Mouse (Mus musculus) kidney, embryonic 14.5 days (tissue): ENCODE results near the gene Tmbim6. TPM values are rescaled to one million over a fixed set of nuclear protein-coding genes. Genes with fewer than 3 reads are reported as not detected.
A peak's percentile ranks its signal among the peaks of the same experiment; 100 is the strongest.

Source experiments
- ATAC-seq: fragments of 200-750 bp; cut with Nextera tagmentation; 2 replicates; pipeline ENCODE4 v1.8.0; 2017; ENCODE audit warnings: moderate number of reproducible peaks, mild to moderate bottlenecking, moderate TSS enrichment, moderate library complexity; ENCODE audit not compliant: low FRiP score, low TSS enrichment
- H3K27ac ChIP-seq: fragments of 300-500 bp; sonication (generic); 2 replicates; pipeline ENCODE4 v1.5.1; 2014; ENCODE audit warnings: low read depth, mild to moderate bottlenecking, low read length, moderate library complexity, mixed read lengths
- H3K27me3 ChIP-seq: fragments of 300-500 bp; sonication (generic); 2 replicates; pipeline ENCODE4 v1.6.1; 2014; ENCODE audit warnings: mild to moderate bottlenecking, low read length; ENCODE audit not compliant: control insufficient read depth, insufficient read depth
- H3K36me3 ChIP-seq: fragments of 300-500 bp; sonication (generic); 2 replicates; pipeline ENCODE4 v1.6.1; 2014; ENCODE audit warnings: low read length, mixed read lengths; ENCODE audit not compliant: control insufficient read depth, insufficient read depth
- H3K4me1 ChIP-seq: fragments of 300-500 bp; sonication (generic); 2 replicates; pipeline ENCODE4 v1.6.1; 2014; ENCODE audit warnings: low read length, mixed read lengths; ENCODE audit not compliant: control insufficient read depth, insufficient read depth
- H3K4me2 ChIP-seq: fragments of 300-500 bp; sonication (generic); replicated peaks from 2 replicates; pipeline ENCODE4 v1.6.1; 2014; ENCODE audit warnings: low read depth, mild to moderate bottlenecking, low read length
- H3K4me3 ChIP-seq: fragments of 300-500 bp; sonication (generic); 2 replicates; pipeline ENCODE4 v1.5.1; 2014; ENCODE audit warnings: mild to moderate bottlenecking, low read length
- H3K9ac ChIP-seq: fragments of 300-500 bp; sonication (generic); 2 replicates; pipeline ENCODE4 v1.6.1; 2014; ENCODE audit warnings: low read depth, mild to moderate bottlenecking, low read length, moderate library complexity
- H3K9me3 ChIP-seq: fragments of 300-500 bp; sonication (generic); 2 replicates; pipeline ENCODE4 v1.6.1; 2016; ENCODE audit warnings: low read length; ENCODE audit not compliant: control insufficient read depth
- WGBS: fragments of 180-500 bp; shearing (Covaris S2); extraction: QIAGEN DNeasy Blood & Tissue Kit; methylation state at CpG from one replicate; pipeline ENCODE4 v1.1.7; 2014; 5-methylcytosine and 5-hydroxymethylcytosine counted together
- polyA plus RNA-seq: library from polyadenylated mRNA; unstranded; fragments of >200 nt; fragmentation: Nextera tagmentation; extraction: Ambion mirVana; gene quantifications from 2 replicates; pipeline ENCODE4 v1.2.1, GENCODE M21; 2014

The Tmbim6 gene
- polyA plus RNA-seq, result 321 and 409 TPM in 2 replicates

- Histone ChIP-seq H3K36me3 (no peaks in the 10 kb centered on the region), H3K27me3 (no peaks in the 10 kb centered on the region), H3K4me1 (peaks cover 32% of the 10 kb centered on the region), H3K4me3 (peak within 1 kb of the TSS; percentile 90), H3K27ac (peak within 1 kb of the TSS; percentile 92), H3K9me3 (no peaks in the 10 kb centered on the region), H3K4me2 (peak within 1 kb of the TSS; percentile 96), H3K9ac (peak within 1 kb of the TSS; percentile 86)
- peak; percentile 99 for ATAC-seq
- WGBS, result under 1% methylated on average over 49 of the region's 51 CpGs
Measured at GRCm38 (mm10) chr15:99392486-99393385, at the start of gene Tmbim6. Tmbim6 (plus strand) TSS chr15:99392882.

DNA sequence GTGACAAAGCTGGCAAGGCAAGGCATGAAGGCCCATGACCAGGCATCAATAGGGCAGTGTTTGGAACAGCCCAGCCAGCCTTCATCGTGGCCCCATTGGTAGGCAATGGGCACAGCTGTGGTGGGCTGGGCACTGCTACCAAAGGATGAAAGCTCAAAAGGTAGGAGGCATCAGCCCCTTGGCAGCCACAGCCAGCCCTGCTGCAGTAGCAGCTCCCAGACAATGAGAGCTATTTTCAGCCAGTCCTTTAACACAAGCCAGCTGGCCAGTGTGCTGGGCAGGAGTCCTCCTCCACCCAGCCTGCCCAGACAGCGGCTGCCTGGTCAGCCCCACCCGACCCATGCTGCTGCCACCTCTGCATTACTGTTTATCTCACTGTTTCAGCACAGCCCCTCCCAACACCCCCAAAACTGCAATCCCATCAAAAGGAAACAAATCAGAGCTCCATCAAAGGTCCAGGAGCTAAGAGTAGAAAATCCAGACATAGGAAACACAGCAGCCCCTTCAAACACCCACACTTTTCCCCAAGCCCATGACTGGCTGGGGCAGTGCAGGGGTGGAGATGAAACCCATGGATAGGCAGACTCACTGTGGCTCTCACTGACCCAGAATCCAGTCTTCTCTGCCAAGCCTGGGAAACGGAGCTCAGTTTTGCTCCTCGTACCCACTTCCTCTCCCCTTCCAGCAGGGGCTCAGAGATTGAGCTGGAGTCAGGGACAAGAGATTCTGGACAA, 49.1 kb upstream of the Tmbim6 start:
- H3K4me2 ChIP-seq, result no peak overlapping the region
- no peaks in the 10 kb centered on the region for H3K9me3 ChIP-seq
- no peak overlapping the region for H3K9ac ChIP-seq
- H3K4me3 ChIP-seq, result no peak overlapping the region
- H3K27me3 ChIP-seq, result no peaks in the 10 kb centered on the region
- ATAC-seq, result peak; percentile 77; the same call in 1 of the 2 replicates
- peak overlapping the region; percentile 48; the same call in 1 of the 2 replicates for H3K27ac ChIP-seq
- H3K4me1 ChIP-seq, result peaks cover 57% of the 10 kb centered on the region
- no peaks in the 10 kb centered on the region for H3K36me3 ChIP-seq
- WGBS, result 35% methylated on average over 5 of the region's 5 CpGs

DNA sequence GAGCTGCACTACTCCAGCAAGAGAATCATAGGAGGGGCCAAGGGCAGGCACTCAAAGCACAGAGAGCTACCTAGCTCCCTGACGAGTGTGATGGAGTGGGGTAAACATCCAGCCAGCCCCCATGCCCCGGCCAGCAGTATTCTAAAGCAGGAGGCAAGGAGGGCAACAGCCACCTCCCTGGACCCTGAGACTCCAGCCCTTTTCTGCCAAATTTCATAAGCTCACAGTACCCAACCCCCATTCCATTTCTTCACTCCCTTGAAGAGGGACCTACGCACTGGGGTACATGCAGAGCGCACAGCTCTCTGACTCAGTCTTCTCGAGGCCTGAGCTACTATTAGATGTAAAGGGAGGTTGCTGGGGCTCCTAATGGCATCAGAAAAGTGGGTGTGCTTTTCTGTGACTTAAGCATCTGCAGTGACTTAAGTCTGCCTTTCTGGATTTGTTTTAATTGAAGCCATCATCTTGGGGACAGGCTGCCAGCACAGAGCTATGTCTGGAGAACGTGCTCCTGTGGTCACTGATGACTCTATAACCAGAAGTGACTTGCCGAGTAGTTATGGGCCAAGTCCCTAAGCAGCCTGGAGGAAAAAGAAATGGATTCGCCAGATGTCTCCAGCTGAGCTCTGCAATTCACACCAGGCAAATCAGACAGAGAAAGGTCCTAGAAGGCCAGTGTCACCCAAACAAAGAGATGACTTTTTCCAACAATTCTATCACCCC, 48.4 kb upstream of the Tmbim6 start:
- H3K9ac ChIP-seq, result no peak overlapping the region

DNA sequence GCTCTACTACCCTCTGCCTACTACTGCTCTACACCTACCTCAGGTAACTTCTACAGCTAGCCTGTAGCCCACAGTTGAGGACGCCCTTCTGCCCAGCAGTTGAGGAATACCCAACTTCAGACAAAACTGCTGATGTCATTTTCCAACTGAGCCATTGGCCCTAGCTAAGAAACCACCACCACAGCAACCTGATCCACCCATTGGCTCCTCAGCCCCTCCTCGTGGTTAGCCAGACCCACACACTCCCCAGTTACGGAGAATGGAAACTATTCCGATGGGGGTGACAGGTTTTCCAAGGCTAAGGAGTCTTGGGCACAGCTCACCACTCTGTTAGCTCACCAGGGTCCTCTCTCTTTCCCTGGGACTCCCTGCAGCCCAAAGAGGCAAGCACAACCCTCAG, 47.7 kb upstream of the Tmbim6 start:
- H3K27ac ChIP-seq, result no peak overlapping the region
- 55% methylated on average over 4 of the region's 4 CpGs for WGBS

More for the DNA sequence above, 48.4 kb upstream of the Tmbim6 start:
- ATAC-seq, result no peak
- H3K27me3 ChIP-seq, result no peaks in the 10 kb centered on the region
- no peaks in the 10 kb centered on the region for H3K9me3 ChIP-seq
- H3K27ac ChIP-seq, result 0 out of 2 replicates have a peak overlapping the region, but pooled peaks have one; percentile 48
- no peaks in the 10 kb centered on the region for H3K36me3 ChIP-seq
- no peak overlapping the region for H3K4me2 ChIP-seq
- peaks cover 54% of the 10 kb centered on the region for H3K4me1 ChIP-seq
- 62% methylated on average over 8 of the region's 8 CpGs for WGBS
- no peak overlapping the region for H3K4me3 ChIP-seq

DNA sequence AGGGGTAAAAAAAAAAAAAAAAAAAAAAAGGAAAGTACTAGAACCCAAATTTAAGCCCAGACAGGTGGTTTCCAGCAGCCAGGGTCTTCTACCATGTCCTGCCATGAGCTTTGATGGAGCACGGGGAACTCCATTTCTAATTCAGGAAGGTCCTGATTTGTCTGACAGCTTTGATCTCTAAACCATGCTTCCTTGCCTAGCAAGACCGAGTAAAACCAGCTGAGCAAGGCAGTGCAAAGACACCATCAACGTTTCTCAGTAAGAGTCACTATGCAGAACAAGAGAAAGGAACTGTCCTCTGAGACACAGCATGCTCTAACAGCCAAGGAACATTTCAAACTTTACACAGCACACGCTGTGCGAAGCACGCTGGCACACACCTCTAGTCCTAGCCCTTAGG, 41.1 kb upstream of the Tmbim6 start:
- no peaks in the 10 kb centered on the region for H3K36me3 ChIP-seq
- ATAC-seq, result no peak
- H3K9ac ChIP-seq, result no peak overlapping the region
- H3K4me2 ChIP-seq, result no peak overlapping the region
- no peaks in the 10 kb centered on the region for H3K9me3 ChIP-seq
- peaks cover 9% of the 10 kb centered on the region; the same call in 1 of the 2 replicates for H3K4me1 ChIP-seq
- no peak overlapping the region for H3K27ac ChIP-seq
- H3K27me3 ChIP-seq, result no peaks in the 10 kb centered on the region
- WGBS, result 62% methylated on average over 6 of the region's 6 CpGs
- H3K4me3 ChIP-seq, result no peak overlapping the region

More for the DNA sequence above, 47.7 kb upstream of the Tmbim6 start:
- Histone ChIP-seq H3K36me3 (no peaks in the 10 kb centered on the region), H3K4me2 (no peak overlapping the region), H3K4me3 (no peak overlapping the region), H3K4me1 (peaks cover 49% of the 10 kb centered on the region), H3K9me3 (no peaks in the 10 kb centered on the region), H3K9ac (no peak overlapping the region), H3K27me3 (no peaks in the 10 kb centered on the region)
- ATAC-seq, result no peak

- H3K27me3 ChIP-seq, result no peaks in the 10 kb centered on the region
- no peak overlapping the region for H3K4me2 ChIP-seq
- H3K36me3 ChIP-seq, result no peaks in the 10 kb centered on the region
- H3K9ac ChIP-seq, result no peak overlapping the region
- H3K4me3 ChIP-seq, result no peak overlapping the region
- no peak overlapping the region for H3K27ac ChIP-seq
- H3K4me1 ChIP-seq, result peaks cover 12% of the 10 kb centered on the region; the same call in 1 of the 2 replicates
- 68% methylated on average over 5 of the region's 5 CpGs for WGBS
- ATAC-seq, result no peak
- no peaks in the 10 kb centered on the region for H3K9me3 ChIP-seq
Measured at GRCm38 (mm10) chr15:99352306-99352705, 40.4 kb upstream of the Tmbim6 start.

DNA sequence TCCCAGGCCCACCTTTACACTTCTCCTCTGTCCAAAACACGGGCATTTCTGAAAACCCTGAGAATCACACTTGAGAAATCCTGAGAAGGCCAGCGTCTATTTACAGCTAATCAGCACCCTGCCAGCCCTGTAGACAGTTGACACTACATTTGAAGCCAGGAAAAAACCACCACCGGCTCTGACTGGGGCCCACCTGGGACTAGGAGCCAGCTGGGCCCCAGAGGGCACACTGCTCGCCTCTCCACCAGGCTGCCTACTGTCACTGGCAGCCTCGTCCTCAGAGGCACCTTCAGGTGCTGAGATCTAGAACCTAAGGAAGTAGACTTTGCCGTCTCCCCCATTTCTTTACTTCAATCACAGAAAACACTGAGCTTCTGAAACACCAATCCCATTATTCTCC, 37.0 kb upstream of the Tmbim6 start:
- ATAC-seq, result no peak
- no peaks in the 10 kb centered on the region for H3K27me3 ChIP-seq
- 71% methylated on average over 6 of the region's 6 CpGs for WGBS
- H3K4me2 ChIP-seq, result no peak overlapping the region
- H3K9ac ChIP-seq, result no peak overlapping the region
- H3K9me3 ChIP-seq, result no peaks in the 10 kb centered on the region
- no peak overlapping the region for H3K27ac ChIP-seq
- 0 out of 2 replicates have a peak, but pooled peaks cover 8% of the 10 kb centered on the region for H3K4me1 ChIP-seq
- no peak overlapping the region for H3K4me3 ChIP-seq
- H3K36me3 ChIP-seq, result no peaks in the 10 kb centered on the region

GRCm38 (mm10) chr15:99356462-99356861, 36.2 kb upstream of the Tmbim6 start:
- no peaks in the 10 kb centered on the region for H3K36me3 ChIP-seq
- no peak for ATAC-seq
- no peak overlapping the region for H3K4me2 ChIP-seq
- WGBS, result 74% methylated on average over 6 of the region's 6 CpGs
- H3K4me3 ChIP-seq, result no peak overlapping the region
- H3K27ac ChIP-seq, result no peak overlapping the region
- 0 out of 2 replicates have a peak, but pooled peaks cover 8% of the 10 kb centered on the region for H3K4me1 ChIP-seq
- no peaks in the 10 kb centered on the region for H3K9me3 ChIP-seq
- no peaks in the 10 kb centered on the region for H3K27me3 ChIP-seq
- H3K9ac ChIP-seq, result no peak overlapping the region
